Mouse (Mus musculus): Measurements from ENCODE around the gene Vmn1r12.
"Not testable (repeated sequence)": the region's sequence is repeated elsewhere in the genome, so short reads cannot be mapped to it uniquely, and the experiment has no call there.

DNA sequence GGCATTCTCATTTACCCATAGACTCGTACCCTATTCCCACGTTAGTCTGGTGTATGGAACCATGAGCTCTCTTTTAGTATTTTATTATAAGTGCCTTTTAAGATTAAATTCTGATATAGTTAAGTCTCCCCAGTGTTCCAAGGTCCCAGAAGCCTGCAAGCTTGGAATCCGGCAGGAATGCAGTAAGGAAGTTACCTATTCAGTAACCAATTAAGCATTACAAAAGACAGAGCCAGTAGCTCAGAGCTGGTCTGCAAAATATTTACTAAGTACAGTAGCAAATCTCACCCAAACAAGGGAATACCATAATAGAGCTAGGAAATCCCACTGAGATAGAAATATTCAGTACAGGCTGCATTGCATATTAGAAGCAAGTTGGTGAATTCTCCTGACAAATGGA lies 33.3 kb downstream of the Vmn1r12 start:
- not testable (repeated sequence) for TF ChIP-seq POLR2A, CTCF (IDR thresholded peaks at IDR 0.05; ENCODE audit: extremely low read depth, insufficient read depth, low read length)
